Mouse (Mus musculus): ENCODE data around the gene Atg10.

Atg10 gene

DNA sequence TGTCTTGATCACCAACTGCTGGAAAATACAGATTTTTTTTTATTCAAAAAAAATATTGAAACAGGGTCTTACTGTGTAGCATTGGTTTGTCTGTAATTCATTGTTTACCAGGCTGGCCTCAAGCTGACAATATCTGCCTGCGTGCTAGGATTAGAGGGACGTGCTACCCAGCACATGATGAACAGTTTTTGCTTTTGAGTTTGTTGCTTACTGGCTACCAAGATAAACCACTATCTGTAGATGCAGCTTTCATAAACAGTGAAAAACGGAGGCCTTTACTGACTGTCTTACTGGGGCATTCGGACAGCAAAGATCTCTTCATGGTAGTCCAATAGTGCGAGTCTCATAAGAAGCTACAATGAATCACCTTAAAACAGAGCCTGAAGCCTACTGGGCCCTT is 333.7 kb downstream of the Atg10 start:
- DNase-seq (ENCODE audit: low spot score in 2 of 2) = no peak

DNA sequence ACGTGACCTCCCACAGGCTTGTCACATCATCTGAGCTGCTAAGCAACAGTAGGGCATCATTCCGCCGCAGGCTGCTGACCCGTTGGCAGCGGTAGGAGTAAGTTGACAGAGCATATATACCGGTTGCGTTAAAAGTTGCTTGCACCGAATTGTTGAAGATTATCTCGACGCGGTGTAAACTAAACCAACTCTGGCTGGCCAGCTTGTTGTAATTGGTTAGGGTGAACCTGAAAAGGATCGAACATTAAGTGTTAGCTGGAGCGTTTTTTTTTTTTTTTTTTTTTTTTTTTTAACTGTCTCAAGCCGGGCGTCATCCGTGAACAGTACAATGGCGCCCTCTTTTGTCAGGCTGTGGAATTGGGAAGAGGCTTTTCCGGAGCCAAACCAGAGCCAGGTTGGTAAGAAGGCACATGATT is 337.2 kb downstream of the Atg10 start:
- DNase-seq (ENCODE audit: low spot score in 2 of 2) = peak in 1 of 2 experiments; percentile 8

DNA sequence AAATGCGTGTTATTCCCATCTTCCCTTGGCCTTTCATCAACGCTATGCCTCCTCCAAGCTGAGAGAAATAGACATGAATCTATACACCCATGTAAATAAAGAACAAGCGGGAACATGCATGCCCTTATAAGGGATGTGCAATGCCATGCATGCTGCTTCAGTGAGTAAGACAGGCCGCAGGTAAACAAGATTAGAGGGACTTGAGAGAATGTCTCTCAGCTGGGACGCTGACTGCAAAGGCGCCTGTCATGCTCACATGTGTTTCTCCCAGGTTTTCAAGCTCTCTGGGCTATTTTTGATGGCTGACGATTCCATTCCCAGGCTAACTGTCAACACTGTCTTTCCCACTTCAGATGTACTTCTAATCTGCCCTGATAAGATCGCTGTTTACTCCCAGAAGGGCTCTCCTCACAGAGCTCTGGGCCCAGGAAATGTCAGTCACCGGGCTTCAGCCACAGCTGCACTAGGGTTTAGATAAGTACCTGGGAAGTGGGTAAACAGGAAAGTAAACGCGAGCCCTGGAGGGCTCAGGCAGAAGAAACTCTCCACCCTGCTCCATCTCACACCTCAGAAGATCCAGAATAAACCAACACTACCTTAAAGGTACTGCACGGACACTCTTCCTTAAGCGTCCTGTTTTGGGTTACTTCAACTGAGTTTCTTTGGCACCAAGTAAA is 337.8 kb downstream of the Atg10 start:
- no peak for DNase-seq (ENCODE audit: low spot score in 2 of 2)

Data from spleen, postnatal 36 days (tissue).